Mouse (Mus musculus) myocyte (in vitro differentiated cells): Measurements from ENCODE around the gene Spem2. TPM values are rescaled to one million over a fixed set of nuclear protein-coding genes. Genes with fewer than 3 reads are reported as not detected.

Experiments used
- H3K27me3 ChIP-seq: one replicate; pipeline ENCODE4 v1.6.1; 2011; ENCODE audit not compliant: control insufficient read depth, insufficient read depth, insufficient read length
- H3K36me3 ChIP-seq: one replicate; pipeline ENCODE4 v1.6.1; 2011; ENCODE audit not compliant: control insufficient read depth, insufficient read depth
- H3K4me2 ChIP-seq: one replicate; pipeline ENCODE4 v1.6.1; 2011; ENCODE audit warnings: low read depth, control low read depth
- H3K4me3 ChIP-seq: one replicate; pipeline ENCODE4 v1.5.1; 2011; ENCODE audit warnings: mild to moderate bottlenecking, control low read depth, moderate library complexity
- H3K79me2 ChIP-seq: one replicate; pipeline ENCODE4 v1.6.1; 2011; ENCODE audit not compliant: control insufficient read depth, insufficient read depth
- H3ac ChIP-seq: one replicate; pipeline ENCODE4 v1.6.1; 2011; ENCODE audit not compliant: control insufficient read depth, insufficient read length
- CEBPB ChIP-seq: IDR thresholded peaks from 2 replicates; pipeline ENCODE4 v1.6.1; 2011; ENCODE audit warnings: mild to moderate bottlenecking, moderate library complexity; ENCODE audit not compliant: poor library complexity, insufficient read depth, severe bottlenecking
- E2F4 ChIP-seq: IDR thresholded peaks from one replicate; pipeline ENCODE4 v1.6.1; 2011; ENCODE audit warnings: mild to moderate bottlenecking, control low read depth, moderate library complexity; ENCODE audit not compliant: insufficient read depth
- MAX ChIP-seq: IDR thresholded peaks from one replicate; pipeline ENCODE4 v1.6.1; 2011; ENCODE audit warnings: low read depth, mild to moderate bottlenecking, control low read depth
- MYOD1 ChIP-seq, 3 experiments: IDR thresholded peaks; one replicate each; pipeline ENCODE4 v1.6.1; 2011; ENCODE audit warnings: control low read depth in 2 of 3, low read depth in 2 of 3, mild to moderate bottlenecking in 2 of 3, moderate library complexity in 1 of 3; ENCODE audit not compliant: insufficient read length in 2 of 3, control insufficient read depth in 1 of 3
- MYOG ChIP-seq, 3 experiments: IDR thresholded peaks; one replicate each; pipeline ENCODE4 v1.6.1; 2011; ENCODE audit warnings: control low read depth in 2 of 3, low read depth in 2 of 3, mild to moderate bottlenecking in 2 of 3; ENCODE audit not compliant: insufficient read length in 2 of 3, control insufficient read depth in 1 of 3, insufficient read depth in 1 of 3
- POLR2A ChIP-seq: IDR thresholded peaks from one replicate; pipeline ENCODE4 v1.6.1; 2011; ENCODE audit warnings: low read depth, mild to moderate bottlenecking, control low read depth, moderate library complexity; ENCODE audit not compliant: insufficient read length
- POLR2AphosphoS2 ChIP-seq: IDR thresholded peaks from one replicate; pipeline ENCODE4 v1.6.1; 2011; ENCODE audit warnings: low read depth, control low read depth; ENCODE audit not compliant: insufficient read length
- REST ChIP-seq: IDR thresholded peaks from one replicate; pipeline ENCODE4 v1.6.1; 2011; ENCODE audit warnings: mild to moderate bottlenecking, control low read depth, moderate library complexity; ENCODE audit not compliant: insufficient read depth, insufficient read length
- SRF ChIP-seq: IDR thresholded peaks from one replicate; pipeline ENCODE4 v1.6.1; 2011; ENCODE audit warnings: low read depth; ENCODE audit not compliant: control insufficient read depth, insufficient read length
- TCF12 ChIP-seq: IDR thresholded peaks from one replicate; pipeline ENCODE4 v1.6.1; 2011; ENCODE audit warnings: mild to moderate bottlenecking, control low read depth; ENCODE audit not compliant: poor library complexity, insufficient read depth, severe bottlenecking
- TCF3 ChIP-seq: IDR thresholded peaks from one replicate; pipeline ENCODE4 v1.6.1; 2011; ENCODE audit warnings: low read depth, control low read depth; ENCODE audit not compliant: insufficient read length
- USF1 ChIP-seq: IDR thresholded peaks from one replicate; pipeline ENCODE4 v1.6.1; 2011; ENCODE audit warnings: low read depth, mild to moderate bottlenecking, control low read depth, moderate library complexity
- polyA plus RNA-seq: library from polyadenylated mRNA; unstranded; fragments of >200 nt; fragmentation: generic; extraction: Trizol; gene quantifications from one replicate; pipeline ENCODE4 v1.2.1, GENCODE M21; 2012; ENCODE audit warnings: missing spikeins

The Spem2 gene
- polyA plus RNA-seq, 1 experiment, result not detected

DNA sequence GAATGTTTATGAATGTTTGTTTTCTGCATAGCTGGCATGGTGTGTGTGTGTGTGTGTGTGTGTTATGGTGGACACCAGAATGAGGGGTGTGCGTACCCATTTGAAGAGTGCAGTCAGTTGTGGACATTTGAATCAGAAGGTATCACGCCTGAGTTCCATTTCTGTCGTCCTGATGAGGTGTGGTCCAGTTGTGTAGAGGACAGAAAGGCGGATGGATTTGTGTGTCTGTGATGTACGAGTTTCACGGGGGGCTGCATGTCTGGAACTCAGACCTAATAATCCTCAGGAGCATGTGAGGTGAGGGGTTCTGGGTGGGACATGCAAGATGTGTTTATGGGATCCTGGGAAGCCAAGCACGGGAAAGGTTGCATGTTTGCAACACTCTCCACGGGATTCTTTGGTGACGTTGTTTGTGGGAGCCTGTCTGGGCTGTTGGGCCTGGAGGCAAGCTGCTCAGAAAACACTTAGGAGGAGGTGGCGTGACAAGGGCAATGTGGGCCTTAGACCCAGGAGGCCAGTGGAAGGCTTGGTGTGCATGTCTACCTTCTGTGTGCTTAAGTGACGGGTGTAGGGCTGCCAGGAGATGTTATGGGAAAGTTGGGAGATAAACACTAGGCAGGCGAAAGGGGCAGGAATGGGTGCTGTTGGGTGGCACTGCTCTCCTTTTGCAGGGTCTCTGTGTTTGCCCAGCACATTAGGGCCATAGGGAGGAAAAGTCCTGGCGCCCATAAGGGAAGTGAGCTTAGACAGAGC, 51.2 kb downstream of the Spem2 start:
- TF ChIP-seq POLR2A (no peak), TCF12 (no peak), USF1 (no peak), POLR2AphosphoS2 (no peak), CEBPB (no peak), MYOD1 (IDR thresholded peaks at IDR 0.05; ENCODE audit: control insufficient read depth in 1 of 3, insufficient read length in 2 of 3, low read depth in 2 of 3) (no peak), TCF3 (no peak), SRF (no peak), REST (no peak), MAX (no peak), MYOG (IDR thresholded peaks at IDR 0.05; ENCODE audit: control insufficient read depth in 1 of 3, insufficient read depth in 1 of 3, insufficient read length in 2 of 3, low read depth in 2 of 3) (no peak), E2F4 (no peak)

More for the DNA sequence above, 51.2 kb downstream of the Spem2 start:
- Histone ChIP-seq H3K36me3 (peaks cover 5% of the 10 kb centered on the region), H3K79me2 (peaks cover 22% of the 10 kb centered on the region), H3ac (peak overlapping the region; percentile 2), H3K27me3 (no peaks in the 10 kb centered on the region), H3K4me3 (peak overlapping the region; percentile 59), H3K4me2 (peak overlapping the region; percentile 64)

Other genes starting within 250 kb of the Spem2 start
- gene Wrap53, start 238.2 kb downstream of the Spem2 start, polyA plus RNA-seq, result 9.1 TPM
- gene Trp53, start 238.1 kb downstream of the Spem2 start, polyA plus RNA-seq, result 119 TPM
- gene Atp1b2, start 212.5 kb downstream of the Spem2 start, polyA plus RNA-seq, result 6.6 TPM
- gene Shbg, start 200.6 kb downstream of the Spem2 start, polyA plus RNA-seq, result 0.05 TPM
- gene Sat2, start 196.4 kb downstream of the Spem2 start, polyA plus RNA-seq, result 3.6 TPM
- 104 TPM for gene Fxr2, start 185.5 kb downstream of the Spem2 start, polyA plus RNA-seq
- gene Sox15, start 163.2 kb downstream of the Spem2 start, polyA plus RNA-seq, result 0.07 TPM
- 39.1 TPM for gene Mpdu1, start 155.8 kb downstream of the Spem2 start, polyA plus RNA-seq
- gene Cd68, start 152.3 kb downstream of the Spem2 start, polyA plus RNA-seq, result 0.96 TPM
- 553 TPM for gene Eif4a1, start 146.0 kb downstream of the Spem2 start, polyA plus RNA-seq
- gene Senp3, start 136.4 kb downstream of the Spem2 start, polyA plus RNA-seq, result 70.5 TPM
- 0.07 TPM for gene Tnfsf13, start 132.7 kb downstream of the Spem2 start, polyA plus RNA-seq
- 5.5 TPM for gene Tnfsf12, start 122.6 kb downstream of the Spem2 start, polyA plus RNA-seq
- 1.6 TPM for gene Tnfsfm13, start 122.4 kb downstream of the Spem2 start, polyA plus RNA-seq
- gene Polr2a, start 59.8 kb downstream of the Spem2 start, polyA plus RNA-seq, result 69.5 TPM
- gene Slc35g3, start 56.5 kb downstream of the Spem2 start, polyA plus RNA-seq, result 0.26 TPM
- 9.4 TPM for gene Zbtb4, start 52.6 kb downstream of the Spem2 start, polyA plus RNA-seq
- 95.3 TPM for gene Chrnb1, start 22.5 kb downstream of the Spem2 start, polyA plus RNA-seq
- 17.5 TPM for gene Fgf11, start 16.6 kb downstream of the Spem2 start, polyA plus RNA-seq
- 0.61 TPM for gene Tmem102, start 12.8 kb downstream of the Spem2 start, polyA plus RNA-seq
- gene Gm39566, start 3.2 kb downstream of the Spem2 start, polyA plus RNA-seq, result 0.02 TPM
- gene Spem1, start 3.7 kb upstream of the Spem2 start, polyA plus RNA-seq, result 0.05 TPM
- gene Nlgn2, start 19.3 kb upstream of the Spem2 start, polyA plus RNA-seq, result 12.8 TPM
- 259 TPM for gene Tmem256, start 20.0 kb upstream of the Spem2 start, polyA plus RNA-seq
- gene Plscr3, start 27.9 kb upstream of the Spem2 start, polyA plus RNA-seq, result 91.9 TPM
- gene Tnk1, start 40.3 kb upstream of the Spem2 start, polyA plus RNA-seq, result not detected
- not detected for gene Tmem95, start 59.6 kb upstream of the Spem2 start, polyA plus RNA-seq
- 24.5 TPM for gene Kctd11, start 62.9 kb upstream of the Spem2 start, polyA plus RNA-seq
- 1.4 TPM for gene Acap1, start 77.1 kb upstream of the Spem2 start, polyA plus RNA-seq
- gene 2810408A11Rik, start 82.5 kb upstream of the Spem2 start, polyA plus RNA-seq, result 3.0 TPM
- gene Neurl4, start 82.6 kb upstream of the Spem2 start, polyA plus RNA-seq, result 42.2 TPM
- gene Gps2, start 95.4 kb upstream of the Spem2 start, polyA plus RNA-seq, result 38.0 TPM
- gene Eif5a, start 103.5 kb upstream of the Spem2 start, polyA plus RNA-seq, result 1,243 TPM
- 0.12 TPM for gene Ybx2, start 117.3 kb upstream of the Spem2 start, polyA plus RNA-seq
- 14.1 TPM for gene Slc2a4, start 129.7 kb upstream of the Spem2 start, polyA plus RNA-seq
- not detected for gene Cldn7, start 146.3 kb upstream of the Spem2 start, polyA plus RNA-seq
- 146 TPM for gene Ctdnep1, start 162.7 kb upstream of the Spem2 start, polyA plus RNA-seq
- 91.5 TPM for gene Elp5, start 164.1 kb upstream of the Spem2 start, polyA plus RNA-seq
- 530 TPM for gene Gabarap, start 172.7 kb upstream of the Spem2 start, polyA plus RNA-seq
- 58.6 TPM for gene Phf23, start 177.3 kb upstream of the Spem2 start, polyA plus RNA-seq
- gene Dvl2, start 182.1 kb upstream of the Spem2 start, polyA plus RNA-seq, result 24.3 TPM
- 130 TPM for gene Acadvl, start 196.9 kb upstream of the Spem2 start, polyA plus RNA-seq
- 26.8 TPM for gene Dlg4, start 198.5 kb upstream of the Spem2 start, polyA plus RNA-seq
- gene Asgr1, start 235.6 kb upstream of the Spem2 start, polyA plus RNA-seq, result 0.06 TPM